Comparison of ENCODE assay signal across 30 mouse cellular contexts in genomic region chr15:95430000-95430399, GRCm38 (mm10).
DNase-seq lines count a peak whose midpoint lies in the region; ATAC-seq and TF ChIP-seq lines count a peak whose summit lies in the region.
"Had no signal": no experiment of that assay in that cellular context is flagged by ENCODE, and none has a peak within 500 bp of the region (broad histone marks: within the 10 kb centered on the region; RNA-seq: fewer than 3 reads in every experiment).

No protein-coding gene starts in this region.

- no peak overlapping the region for H3K4me3 ChIP-seq in layer of hippocampus, adult 2 months
- no peak overlapping the region for H3K4me3 ChIP-seq in forebrain, postnatal 0 days (ENCODE audit: low read depth, low read length)
- H3K4me3 ChIP-seq in heart, embryonic 10.5 days, result no peak overlapping the region
- H3K4me3 ChIP-seq: embryonic facial prominence, embryonic 13.5 days; forebrain, embryonic 10.5 days; forebrain, embryonic 15.5 days; gastrocnemius, adult 2 months; heart, adult 2 months; intestine, embryonic 15.5 days; limb, embryonic 13.5 days; lung, embryonic 15.5 days; midbrain, embryonic 12.5 days; myocyte; neural tube, embryonic 12.5 days had no signal

- peak overlapping the region; percentile 61 for H3K27ac ChIP-seq in layer of hippocampus, adult 2 months
- no peak overlapping the region for H3K27ac ChIP-seq in forebrain, postnatal 0 days (ENCODE audit: low read depth, low read length)
- no peak overlapping the region for H3K27ac ChIP-seq in heart, embryonic 10.5 days
- H3K27ac ChIP-seq: embryonic facial prominence, embryonic 13.5 days; forebrain, embryonic 10.5 days; forebrain, embryonic 15.5 days; gastrocnemius, adult 2 months; heart, adult 2 months; hindbrain, postnatal 0 days; intestine, embryonic 15.5 days; kidney, postnatal 0 days; limb, embryonic 13.5 days; lung, embryonic 15.5 days; midbrain, embryonic 12.5 days; neural tube, embryonic 12.5 days had no signal

- DNase-seq in layer of hippocampus, adult 2 months (ENCODE audit: low spot score in 2 of 2), result no peak
- no peak for DNase-seq in layer of hippocampus, adult 8-10 months (ENCODE audit: low spot score in 2 of 2)
- DNase-seq in right cerebral cortex, adult 18-20 months, result peak; percentile 64
- no peak for DNase-seq in right cerebral cortex, postnatal 14 days
- peak; percentile 45 to 78 for DNase-seq in left cerebral cortex, postnatal 25 days (ENCODE audit: low spot score in 2 of 2)
- DNase-seq in forebrain, postnatal 0 days, result no peak
- DNase-seq in heart, embryonic 10.5 days (ENCODE audit: low spot score), result no peak
- DNase-seq: adrenal gland, postnatal 25 days; cerebellum, adult 18-20 months; cerebellum, postnatal 10 days; gastrocnemius, adult 2 months; gastrocnemius, postnatal 36 days; heart, adult 2 months; heart, postnatal 14 days; kidney, adult 2 months; kidney, postnatal 4 days; layer of hippocampus, adult 9-11 months; thymus, postnatal 4 days had no signal

- H3K9ac ChIP-seq in forebrain, postnatal 0 days, result no peak overlapping the region
- H3K9ac ChIP-seq: embryonic facial prominence, embryonic 13.5 days; forebrain, embryonic 15.5 days; intestine, embryonic 15.5 days; limb, embryonic 13.5 days; lung, embryonic 15.5 days; midbrain, embryonic 12.5 days; neural tube, embryonic 12.5 days had no signal

- H3K9me3 ChIP-seq in forebrain, postnatal 0 days (ENCODE audit: low read length), result no peaks in the 10 kb centered on the region
- H3K9me3 ChIP-seq in heart, embryonic 10.5 days, result no peaks in the 10 kb centered on the region
- H3K9me3 ChIP-seq: embryonic facial prominence, embryonic 13.5 days; forebrain, embryonic 10.5 days; forebrain, embryonic 15.5 days; intestine, embryonic 15.5 days; limb, embryonic 13.5 days; lung, embryonic 15.5 days; midbrain, embryonic 12.5 days; neural tube, embryonic 12.5 days had no signal

- no peak for TF ChIP-seq CTCF in layer of hippocampus, adult 2 months (conservative IDR thresholded peaks at IDR 0.05)
- no peak for TF ChIP-seq CTCF in forebrain, postnatal 0 days (IDR thresholded peaks at IDR 0.05; ENCODE audit: low read depth)

- ATAC-seq in forebrain, postnatal 0 days, result no peak
- ATAC-seq: forebrain, embryonic 15.5 days; hindbrain, postnatal 0 days; intestine, embryonic 15.5 days had no signal

- H3K27me3 ChIP-seq in forebrain, postnatal 0 days (ENCODE audit: insufficient read depth, low read length), result no peaks in the 10 kb centered on the region
- H3K27me3 ChIP-seq in heart, embryonic 10.5 days (ENCODE audit: insufficient read depth, poor library complexity, severe bottlenecking), result no peaks in the 10 kb centered on the region
- H3K27me3 ChIP-seq: embryonic facial prominence, embryonic 13.5 days; forebrain, embryonic 15.5 days; intestine, embryonic 15.5 days; limb, embryonic 13.5 days; lung, embryonic 15.5 days; midbrain, embryonic 12.5 days; neural tube, embryonic 12.5 days had no signal

- 89% methylated on average over 8 of the region's 8 CpGs for WGBS in forebrain, postnatal 0 days
- 84% methylated on average over 8 of the region's 8 CpGs for WGBS in heart, embryonic 10.5 days

- intact Hi-C loops in left cerebral cortex, postnatal 25 days (cut with DNase I), result no loop called here

- peaks cover 18% of the 10 kb centered on the region; the same call in 1 of the 2 replicates for H3K36me3 ChIP-seq in forebrain, postnatal 0 days (ENCODE audit: insufficient read depth)
- no peaks in the 10 kb centered on the region for H3K36me3 ChIP-seq in heart, embryonic 10.5 days
- H3K36me3 ChIP-seq: embryonic facial prominence, embryonic 13.5 days; intestine, embryonic 15.5 days; limb, embryonic 13.5 days; lung, embryonic 15.5 days; midbrain, embryonic 12.5 days; neural tube, embryonic 12.5 days had no signal

- no peak overlapping the region for H3K4me2 ChIP-seq in forebrain, postnatal 0 days (ENCODE audit: low read depth)
- H3K4me2 ChIP-seq: embryonic facial prominence, embryonic 13.5 days; forebrain, embryonic 15.5 days; intestine, embryonic 15.5 days; limb, embryonic 13.5 days; liver, embryonic 11.5 days; lung, embryonic 15.5 days; midbrain, embryonic 12.5 days; neural tube, embryonic 12.5 days had no signal

- H3K4me1 ChIP-seq in forebrain, postnatal 0 days (ENCODE audit: insufficient read depth), result no peaks in the 10 kb centered on the region
- H3K4me1 ChIP-seq in heart, embryonic 10.5 days, result no peaks in the 10 kb centered on the region
- H3K4me1 ChIP-seq: embryonic facial prominence, embryonic 13.5 days; intestine, embryonic 15.5 days; lung, embryonic 15.5 days had no signal

Comparison
In these comparisons a context has a peak if more than half of its experiments do, and no peak if none do; other contexts are left out.
1. DNase-seq: peak in right cerebral cortex, adult 18-20 months (single experiment) and left cerebral cortex, postnatal 25 days (2 of 2); none in layer of hippocampus, adult 2 months (0 of 2), layer of hippocampus, adult 8-10 months (0 of 2), right cerebral cortex, postnatal 14 days (single experiment), forebrain, postnatal 0 days (single experiment) and heart, embryonic 10.5 days (single experiment).